Mouse (Mus musculus) hindbrain, embryonic 10.5 days (tissue): Measurements from ENCODE around the gene Wdfy1. TPM values are rescaled to one million over a fixed set of nuclear protein-coding genes. Genes with fewer than 3 reads are reported as not detected.

ENCODE experiments used
- DNase-seq: peaks from one replicate; pipeline ENCODE4 v3.0.0-alpha.2; 2017; ENCODE audit warnings: low spot score
- H3K27ac ChIP-seq: fragments of 300-500 bp; sonication (generic); 2 replicates; pipeline ENCODE4 v1.5.1; 2016; ENCODE audit warnings: mild to moderate bottlenecking, moderate library complexity
- H3K27me3 ChIP-seq: fragments of 300-500 bp; sonication (generic); 2 replicates; pipeline ENCODE4 v1.6.1; 2016; ENCODE audit warnings: mild to moderate bottlenecking; ENCODE audit not compliant: poor library complexity, insufficient read depth, severe bottlenecking
- H3K36me3 ChIP-seq: fragments of 300-500 bp; sonication (generic); 2 replicates; pipeline ENCODE4 v1.6.1; 2016; ENCODE audit warnings: mild to moderate bottlenecking, moderate library complexity
- H3K4me1 ChIP-seq: fragments of 300-500 bp; sonication (generic); replicated peaks from 2 replicates; pipeline ENCODE4 v1.6.1; 2016; ENCODE audit warnings: mild to moderate bottlenecking
- H3K4me3 ChIP-seq: fragments of 300-500 bp; sonication (generic); 2 replicates; pipeline ENCODE4 v1.5.1; 2016; ENCODE audit warnings: mild to moderate bottlenecking, moderate library complexity
- H3K9me3 ChIP-seq: fragments of 300-500 bp; sonication (generic); 2 replicates; pipeline ENCODE4 v1.6.1; 2016; ENCODE audit warnings: mild to moderate bottlenecking, moderate library complexity
- WGBS: fragments of 180-500 bp; shearing (Covaris S2); methylation state at CpG from one replicate; pipeline ENCODE4 v1.1.7; 2016; 5-methylcytosine and 5-hydroxymethylcytosine counted together
- polyA plus RNA-seq: library from polyadenylated mRNA; unstranded; fragments of >200 nt; fragmentation: Nextera tagmentation; extraction: Ambion mirVana; gene quantifications from 2 replicates; pipeline ENCODE4 v1.2.1, GENCODE M21; 2016

Gene Wdfy1
- polyA plus RNA-seq, 1 experiment from 2014 or later = 44.9 TPM

GRCm38 (mm10) chr1:79696933-79697332 lies 79.0 kb downstream of the Wdfy1 start:
- H3K27me3 ChIP-seq = no peaks in the 10 kb centered on the region
- DNase-seq = no peak
- H3K36me3 ChIP-seq = peaks cover 4% of the 10 kb centered on the region
- no peak overlapping the region for H3K27ac ChIP-seq
- 65% methylated on average over 5 of the region's 5 CpGs for WGBS
- peaks cover 12% of the 10 kb centered on the region; the same call in 1 of the 2 replicates for H3K4me1 ChIP-seq
- H3K4me3 ChIP-seq = no peak overlapping the region
- H3K9me3 ChIP-seq = no peaks in the 10 kb centered on the region

GRCm38 (mm10) chr1:79692482-79692881 lies 83.5 kb downstream of the Wdfy1 start:
- Histone ChIP-seq H3K36me3 (no peaks in the 10 kb centered on the region), H3K27me3 (no peaks in the 10 kb centered on the region), H3K4me3 (no peak overlapping the region), H3K27ac (no peak overlapping the region), H3K4me1 (peaks cover 7% of the 10 kb centered on the region; the same call in 1 of the 2 replicates), H3K9me3 (0 out of 2 replicates have a peak, but pooled peaks cover 3% of the 10 kb centered on the region)
- 84% methylated on average over 3 of the region's 3 CpGs for WGBS
- DNase-seq = no peak

- Histone ChIP-seq H3K4me1 (no peaks in the 10 kb centered on the region), H3K9me3 (0 out of 2 replicates have a peak, but pooled peaks cover 3% of the 10 kb centered on the region), H3K27me3 (no peaks in the 10 kb centered on the region), H3K4me3 (no peak overlapping the region), H3K36me3 (no peaks in the 10 kb centered on the region), H3K27ac (no peak overlapping the region)
- 90% methylated on average over 1 of the region's 1 CpGs for WGBS
- DNase-seq = no peak
These were observed 88.7 kb downstream of the Wdfy1 start for GRCm38 (mm10) chr1:79687254-79687653.

GRCm38 (mm10) chr1:79684027-79684426 lies 91.9 kb downstream of the Wdfy1 start:
- H3K27me3 ChIP-seq = no peaks in the 10 kb centered on the region
- H3K4me1 ChIP-seq = no peaks in the 10 kb centered on the region
- H3K9me3 ChIP-seq = 0 out of 2 replicates have a peak, but pooled peaks cover 3% of the 10 kb centered on the region
- no peak overlapping the region for H3K27ac ChIP-seq
- H3K36me3 ChIP-seq = no peaks in the 10 kb centered on the region
- H3K4me3 ChIP-seq = no peak overlapping the region
- DNase-seq = no peak

GRCm38 (mm10) chr1:79682936-79683335 lies 93.0 kb downstream of the Wdfy1 start:
- Histone ChIP-seq H3K36me3 (no peaks in the 10 kb centered on the region), H3K9me3 (0 out of 2 replicates have a peak, but pooled peaks cover 1% of the 10 kb centered on the region), H3K4me1 (no peaks in the 10 kb centered on the region), H3K27ac (no peak overlapping the region), H3K27me3 (no peaks in the 10 kb centered on the region), H3K4me3 (no peak overlapping the region)
- DNase-seq = no peak
- WGBS = 14% methylated on average over 5 of the region's 5 CpGs

GRCm38 (mm10) chr1:79680777-79681176 lies 95.2 kb downstream of the Wdfy1 start:
- 96% methylated on average over 3 of the region's 3 CpGs for WGBS
- Histone ChIP-seq H3K27ac (no peak overlapping the region), H3K36me3 (no peaks in the 10 kb centered on the region), H3K4me3 (no peak overlapping the region), H3K27me3 (no peaks in the 10 kb centered on the region), H3K4me1 (no peaks in the 10 kb centered on the region), H3K9me3 (no peaks in the 10 kb centered on the region)
- no peak for DNase-seq

- no peak overlapping the region for H3K4me3 ChIP-seq
- WGBS = 73% methylated on average over 8 of the region's 8 CpGs
- H3K36me3 ChIP-seq = no peaks in the 10 kb centered on the region
- H3K27ac ChIP-seq = no peak overlapping the region
- H3K27me3 ChIP-seq = peaks cover 9% of the 10 kb centered on the region
- no peaks in the 10 kb centered on the region for H3K9me3 ChIP-seq
- no peak for DNase-seq
- peaks cover under 1% of the 10 kb centered on the region; the same call in 1 of the 2 replicates for H3K4me1 ChIP-seq
These were observed 97.7 kb downstream of the Wdfy1 start for GRCm38 (mm10) chr1:79678117-79678684.

GRCm38 (mm10) chr1:79675716-79676115 lies 100.2 kb downstream of the Wdfy1 start:
- H3K4me3 ChIP-seq = no peak overlapping the region
- no peak overlapping the region for H3K27ac ChIP-seq
- 82% methylated on average over 4 of the region's 4 CpGs for WGBS
- H3K4me1 ChIP-seq = peaks cover 21% of the 10 kb centered on the region
- H3K36me3 ChIP-seq = no peaks in the 10 kb centered on the region
- H3K9me3 ChIP-seq = no peaks in the 10 kb centered on the region
- DNase-seq = no peak
- peaks cover 34% of the 10 kb centered on the region for H3K27me3 ChIP-seq

- H3K9me3 ChIP-seq = no peaks in the 10 kb centered on the region
- H3K27ac ChIP-seq = peak within 1 kb of the TSS; percentile 71
- peak within 1 kb of the TSS; percentile 75 for H3K4me3 ChIP-seq
- peaks cover 47% of the 10 kb centered on the region for H3K27me3 ChIP-seq
- H3K4me1 ChIP-seq = peaks cover 21% of the 10 kb centered on the region
- no peaks in the 10 kb centered on the region for H3K36me3 ChIP-seq
- WGBS = under 1% methylated on average over 51 of the region's 51 CpGs
- peak; percentile 66 for DNase-seq
These were observed 104.2 kb downstream of the Wdfy1 start, which contains the start of gene Ap1s3 for GRCm38 (mm10) chr1:79671543-79672337. TSS of gene Ap1s3 (minus strand) at chr1:79671972.

- Histone ChIP-seq H3K9me3 (no peaks in the 10 kb centered on the region), H3K4me3 (peak overlapping the region; percentile 75), H3K4me1 (peaks cover 21% of the 10 kb centered on the region), H3K36me3 (no peaks in the 10 kb centered on the region), H3K27ac (peak overlapping the region; percentile 71; the same call in 1 of the 2 replicates), H3K27me3 (peaks cover 47% of the 10 kb centered on the region)
- no peak for DNase-seq
- under 1% methylated on average over 11 of the region's 11 CpGs for WGBS
These were observed 104.8 kb downstream of the Wdfy1 start for GRCm38 (mm10) chr1:79671196-79671542.

GRCm38 (mm10) chr1:79669419-79669974 lies 106.4 kb downstream of the Wdfy1 start:
- H3K4me3 ChIP-seq = no peak overlapping the region
- WGBS = 87% methylated on average over 9 of the region's 9 CpGs

GRCm38 (mm10) chr1:79664911-79665310 lies 111.0 kb downstream of the Wdfy1 start:
- Histone ChIP-seq H3K4me1 (no peaks in the 10 kb centered on the region), H3K27me3 (0 out of 2 replicates have a peak, but pooled peaks cover 5% of the 10 kb centered on the region), H3K4me3 (no peak overlapping the region), H3K36me3 (no peaks in the 10 kb centered on the region), H3K9me3 (no peaks in the 10 kb centered on the region), H3K27ac (no peak overlapping the region)
- 90% methylated on average over 4 of the region's 4 CpGs for WGBS
- no peak for DNase-seq

More at GRCm38 (mm10) chr1:79669419-79669974, 106.4 kb downstream of the Wdfy1 start:
- H3K9me3 ChIP-seq = no peaks in the 10 kb centered on the region
- H3K27me3 ChIP-seq = peaks cover 47% of the 10 kb centered on the region
- no peak overlapping the region for H3K27ac ChIP-seq
- DNase-seq = no peak
- peaks cover 21% of the 10 kb centered on the region for H3K4me1 ChIP-seq
- H3K36me3 ChIP-seq = no peaks in the 10 kb centered on the region

GRCm38 (mm10) chr1:79659598-79659997 lies 116.3 kb downstream of the Wdfy1 start:
- no peaks in the 10 kb centered on the region for H3K27me3 ChIP-seq
- 89% methylated on average over 7 of the region's 7 CpGs for WGBS

More at GRCm38 (mm10) chr1:79659598-79659997, 116.3 kb downstream of the Wdfy1 start:
- Histone ChIP-seq H3K4me3 (no peak overlapping the region), H3K27ac (no peak overlapping the region), H3K36me3 (no peaks in the 10 kb centered on the region), H3K4me1 (no peaks in the 10 kb centered on the region), H3K9me3 (no peaks in the 10 kb centered on the region)
- no peak for DNase-seq
